Mouse (Mus musculus) cerebellum, adult 2 months (tissue): ENCODE results near the gene Prrg4.

Source experiments
- CTCF ChIP-seq: fragments of 200-500 bp; IDR thresholded peaks from 2 replicates; pipeline ENCODE4 v1.5.1; 2011; ENCODE audit warnings: low read depth, mild to moderate bottlenecking, control low read depth, low read length, moderate library complexity, borderline replicate concordance; ENCODE audit not compliant: insufficient read depth
- POLR2A ChIP-seq: fragments of 200-500 bp; IDR thresholded peaks from 2 replicates; pipeline ENCODE4 v1.6.1; 2011; ENCODE audit warnings: low read length, control low read depth, borderline replicate concordance; ENCODE audit not compliant: insufficient read depth

GRCm38 (mm10) chr2:104816371-104816827 is 33.3 kb downstream of the Prrg4 start, which contains the start of gene Qser1:
- TF ChIP-seq CTCF = no peak
- no peak for TF ChIP-seq POLR2A
